Comparison of ENCODE assay signal across 8 mouse cellular contexts in genomic region chr4:125702607-125703309, GRCm38 (mm10).
DNase-seq lines count a peak whose midpoint lies in the region; ATAC-seq lines count a peak whose summit lies in the region.

No protein-coding gene starts in this region.

- intact Hi-C loops in left cerebral cortex, postnatal 36 days (cut with DNase I): loop anchor here (5.0 kb wide), 1 partner anchor 205 kb away; no protein-coding TSS in a partner anchor

- no peak for ATAC-seq in megakaryocyte-erythroid progenitor cell, adult 5-6 weeks (replicated peaks; ENCODE audit: low FRiP score, low TSS enrichment, poor library complexity, severe bottlenecking)

- peak; percentile 66 for DNase-seq in adrenal gland, adult 8-10 months
- peak; percentile 84 to 93 for DNase-seq in cerebellum, postnatal 14 days
- DNase-seq in heart, adult 8-10 months (ENCODE audit: low spot score): peak; percentile 60
- peak; percentile 51 for DNase-seq in kidney, adult 9 months
- peak; percentile 84 to 85 for DNase-seq in left cerebral cortex, postnatal 36 days (ENCODE audit: low spot score in 2 of 2)
- peak; percentile 64 for DNase-seq in ovary, postnatal 36 days (ENCODE audit: low spot score)
- no peak for DNase-seq in embryo, embryonic 10 days (ENCODE audit: low spot score)
